Mouse (Mus musculus) liver, embryonic 11.5 days (tissue): Measurements from ENCODE around the gene Siah2. TPM values are rescaled to one million over a fixed set of nuclear protein-coding genes. Genes with fewer than 3 reads are reported as not detected.

Source experiments
- ATAC-seq: fragments of 200-750 bp; cut with Nextera tagmentation; replicated peaks from 2 replicates; pipeline ENCODE4 v1.8.0; 2017; ENCODE audit warnings: moderate number of reproducible peaks, mild to moderate bottlenecking, moderate TSS enrichment, moderate library complexity; ENCODE audit not compliant: low FRiP score
- DNase-seq: peaks from one replicate; pipeline ENCODE4 v3.0.0-alpha.2; 2017; ENCODE audit warnings: low spot score
- H3K27ac ChIP-seq: fragments of 300-500 bp; sonication (generic); 2 replicates; pipeline ENCODE4 v1.5.1; 2014; ENCODE audit warnings: mild to moderate bottlenecking, low read depth, low read length, control low read depth
- H3K27me3 ChIP-seq: fragments of 300-500 bp; sonication (generic); replicated peaks from 2 replicates; pipeline ENCODE4 v1.6.1; 2014; ENCODE audit warnings: low read length, mixed read lengths; ENCODE audit not compliant: control insufficient read depth, insufficient read depth
- H3K36me3 ChIP-seq: fragments of 300-500 bp; sonication (generic); 2 replicates; pipeline ENCODE4 v1.6.1; 2014; ENCODE audit warnings: mild to moderate bottlenecking, low read length, moderate library complexity, mixed read lengths; ENCODE audit not compliant: control insufficient read depth, insufficient read depth
- H3K4me1 ChIP-seq: fragments of 300-500 bp; sonication (generic); replicated peaks from 2 replicates; pipeline ENCODE4 v1.6.1; 2014; ENCODE audit warnings: low read length, mixed read lengths; ENCODE audit not compliant: control insufficient read depth, insufficient read depth
- H3K4me2 ChIP-seq: fragments of 300-500 bp; sonication (generic); 2 replicates; pipeline ENCODE4 v1.6.1; 2014; ENCODE audit warnings: mild to moderate bottlenecking, control low read depth, moderate library complexity
- H3K4me3 ChIP-seq: fragments of 300-500 bp; sonication (generic); 2 replicates; pipeline ENCODE4 v1.5.1; 2014; ENCODE audit warnings: low read depth, low read length, control low read depth
- H3K9ac ChIP-seq: fragments of 300-500 bp; sonication (generic); 2 replicates; pipeline ENCODE4 v1.6.1; 2014; ENCODE audit warnings: low read depth, low read length, control low read depth
- H3K9me3 ChIP-seq: fragments of 300-500 bp; sonication (generic); 2 replicates; pipeline ENCODE4 v1.6.1; 2016; ENCODE audit warnings: low read length, inconsistent platforms, mixed read lengths; ENCODE audit not compliant: control insufficient read depth
- WGBS: fragments of 180-500 bp; shearing (Covaris S2); extraction: QIAGEN DNeasy Blood & Tissue Kit; methylation state at CpG from one replicate; pipeline ENCODE4 v1.1.7; 2014; 5-methylcytosine and 5-hydroxymethylcytosine counted together
- polyA plus RNA-seq: library from polyadenylated mRNA; unstranded; fragments of >200 nt; fragmentation: Nextera tagmentation; extraction: Ambion mirVana; gene quantifications from 2 replicates; pipeline ENCODE4 v1.2.1, GENCODE M21; 2014

The Siah2 gene
- polyA plus RNA-seq, 1 experiment from 2014 or later = 6.2 TPM

DNA sequence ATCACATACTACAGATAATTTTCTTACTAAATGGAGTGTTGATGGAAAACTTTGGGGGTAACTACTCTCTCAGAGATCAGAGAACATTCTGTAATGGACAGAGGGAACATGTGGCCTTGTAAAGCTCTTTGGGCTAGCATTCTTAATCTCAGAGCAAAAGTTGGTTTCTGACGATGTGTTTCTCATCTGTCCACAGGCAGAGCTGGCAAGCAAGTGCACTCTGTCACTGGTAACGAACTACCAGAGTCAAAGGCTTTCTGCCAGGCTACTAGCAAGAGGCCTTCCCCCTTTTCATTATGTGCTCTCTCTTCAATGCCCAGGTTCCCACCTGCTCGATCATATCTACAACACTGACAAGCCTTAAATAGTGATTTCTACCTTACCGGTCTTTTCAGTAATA, 9.9 kb downstream of the Siah2 start:
- Histone ChIP-seq H3K27ac (no peak overlapping the region), H3K36me3 (no peaks in the 10 kb centered on the region), H3K4me2 (no peak overlapping the region), H3K9ac (no peak overlapping the region), H3K4me3 (no peak overlapping the region), H3K4me1 (peaks cover 7% of the 10 kb centered on the region; the same call in 1 of the 2 replicates), H3K27me3 (no peaks in the 10 kb centered on the region), H3K9me3 (no peaks in the 10 kb centered on the region)
- no peak for ATAC-seq
- no peak for DNase-seq
- WGBS = 68% methylated on average over 4 of the region's 4 CpGs

DNA sequence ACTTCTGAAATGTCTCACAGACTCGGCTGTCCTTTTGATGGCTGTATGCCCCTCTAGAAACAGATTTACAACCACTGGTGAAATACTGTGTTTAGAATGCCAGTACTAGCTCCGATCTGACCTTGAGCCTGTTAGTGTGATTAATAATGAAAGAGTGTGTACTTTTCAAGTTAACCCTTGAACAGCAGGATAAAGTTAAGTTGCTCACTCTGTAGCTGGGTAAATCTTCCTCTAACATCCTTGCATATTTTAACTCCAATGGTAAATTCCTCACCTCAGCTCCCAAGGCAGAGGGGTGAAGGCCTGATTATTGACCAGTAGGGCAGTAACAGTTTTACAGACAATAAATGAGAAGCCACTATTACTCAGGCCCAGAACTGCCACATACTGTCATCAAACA, 10.4 kb downstream of the Siah2 start:
- no peak overlapping the region for H3K4me3 ChIP-seq
- H3K4me2 ChIP-seq = peak overlapping the region; percentile 21
- peaks cover 7% of the 10 kb centered on the region; the same call in 1 of the 2 replicates for H3K4me1 ChIP-seq
- H3K27me3 ChIP-seq = no peaks in the 10 kb centered on the region
- H3K36me3 ChIP-seq = no peaks in the 10 kb centered on the region
- no peak for DNase-seq
- no peak overlapping the region for H3K27ac ChIP-seq
- no peak for ATAC-seq
- H3K9ac ChIP-seq = no peak overlapping the region
- WGBS = 32% methylated on average over 2 of the region's 2 CpGs
- no peaks in the 10 kb centered on the region for H3K9me3 ChIP-seq

DNA sequence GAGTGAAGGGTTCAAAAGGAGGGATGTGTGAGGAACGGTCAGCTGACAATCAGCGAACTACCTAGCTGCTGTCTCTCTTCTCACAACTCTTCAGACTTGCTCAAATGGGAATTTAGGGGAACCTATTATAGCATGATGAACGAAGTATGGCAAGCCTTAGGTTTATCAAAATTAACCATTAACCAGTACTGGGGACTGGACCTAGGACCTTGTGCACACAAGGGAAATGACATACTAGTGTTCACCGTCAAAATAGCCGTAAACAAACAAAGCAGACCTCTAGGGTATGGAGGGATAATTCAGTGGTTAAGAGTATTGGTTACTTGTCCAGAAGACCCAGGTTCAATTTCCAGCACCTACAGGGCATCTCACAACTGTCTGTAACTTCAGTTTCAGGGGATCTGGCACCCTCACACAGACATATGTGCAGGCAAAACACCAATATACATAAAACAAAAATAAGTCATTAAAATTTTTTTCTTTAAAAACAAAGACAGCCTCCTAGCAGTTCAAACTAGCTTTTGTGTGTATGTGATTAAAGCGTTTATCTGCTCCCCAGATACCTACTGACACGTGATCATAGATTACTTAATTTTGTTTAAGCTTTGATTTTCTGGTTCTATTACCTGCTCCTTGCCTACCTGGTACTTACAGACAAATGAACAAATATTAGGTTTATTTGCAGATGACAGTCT, 11.1 kb downstream of the Siah2 start:
- peak overlapping the region; percentile 28; the same call in 1 of the 2 replicates for H3K4me2 ChIP-seq
- no peaks in the 10 kb centered on the region for H3K27me3 ChIP-seq
- WGBS = 72% methylated on average over 7 of the region's 7 CpGs
- no peak for DNase-seq
- H3K9ac ChIP-seq = no peak overlapping the region
- no peak overlapping the region for H3K27ac ChIP-seq
- no peak overlapping the region for H3K4me3 ChIP-seq
- ATAC-seq = peak; percentile 49
- peaks cover 7% of the 10 kb centered on the region; the same call in 1 of the 2 replicates for H3K4me1 ChIP-seq
- H3K36me3 ChIP-seq = no peaks in the 10 kb centered on the region; the same call in 1 of the 2 replicates
- no peaks in the 10 kb centered on the region for H3K9me3 ChIP-seq

DNA sequence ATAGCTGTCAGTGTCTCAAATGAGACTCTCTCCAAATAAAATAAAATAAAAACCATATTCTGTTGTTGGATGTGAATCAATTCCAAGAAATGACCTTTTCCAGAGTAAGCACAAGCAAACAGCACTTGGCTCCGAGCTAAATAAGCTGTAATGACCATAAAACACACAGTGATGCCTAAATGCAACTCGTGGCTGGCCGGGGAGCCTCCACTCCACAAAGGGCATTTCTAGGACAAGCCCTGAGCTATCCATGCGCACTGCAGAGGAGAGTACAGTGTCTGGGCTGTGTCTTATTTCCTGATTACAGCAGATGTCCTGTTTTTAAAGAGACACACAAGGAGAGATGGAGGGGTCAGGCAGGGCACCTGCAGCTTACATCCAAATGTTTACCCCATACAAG, 12.2 kb downstream of the Siah2 start:
- DNase-seq (no peak), ATAC-seq (no peak)
- H3K36me3 ChIP-seq = peaks cover 3% of the 10 kb centered on the region; the same call in 1 of the 2 replicates
- no peak overlapping the region for H3K4me2 ChIP-seq
- H3K4me3 ChIP-seq = no peak overlapping the region
- peaks cover 7% of the 10 kb centered on the region; the same call in 1 of the 2 replicates for H3K4me1 ChIP-seq
- 52% methylated on average over 4 of the region's 4 CpGs for WGBS
- no peak overlapping the region for H3K9ac ChIP-seq
- no peak overlapping the region for H3K27ac ChIP-seq
- H3K27me3 ChIP-seq = no peaks in the 10 kb centered on the region
- H3K9me3 ChIP-seq = no peaks in the 10 kb centered on the region

DNA sequence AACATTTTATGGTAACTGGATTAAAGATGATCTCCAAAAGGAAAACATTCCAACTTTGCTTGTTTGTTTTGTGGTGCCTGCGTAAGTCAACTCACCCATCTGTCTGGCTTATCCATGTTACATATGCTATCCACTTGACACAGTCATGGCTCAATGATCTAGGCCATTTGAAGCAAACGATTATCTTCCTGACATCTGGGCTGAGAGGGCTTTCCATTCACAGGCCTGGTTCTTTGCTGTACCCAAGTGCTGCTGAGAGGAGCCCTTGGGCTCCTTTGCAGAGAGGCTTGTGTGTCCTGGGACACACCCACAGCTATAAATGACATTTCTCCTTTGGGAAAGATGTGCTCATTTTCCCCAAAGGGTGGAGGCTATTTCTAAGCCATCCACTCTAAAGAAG, 13.3 kb downstream of the Siah2 start:
- Histone ChIP-seq H3K36me3 (peaks cover 3% of the 10 kb centered on the region; the same call in 1 of the 2 replicates), H3K27me3 (no peaks in the 10 kb centered on the region), H3K9ac (no peak overlapping the region), H3K4me1 (peaks cover 7% of the 10 kb centered on the region; the same call in 1 of the 2 replicates), H3K4me3 (no peak overlapping the region), H3K9me3 (no peaks in the 10 kb centered on the region), H3K27ac (no peak overlapping the region), H3K4me2 (no peak overlapping the region)
- DNase-seq (no peak), ATAC-seq (no peak)
- 58% methylated on average over 2 of the region's 2 CpGs for WGBS

DNA sequence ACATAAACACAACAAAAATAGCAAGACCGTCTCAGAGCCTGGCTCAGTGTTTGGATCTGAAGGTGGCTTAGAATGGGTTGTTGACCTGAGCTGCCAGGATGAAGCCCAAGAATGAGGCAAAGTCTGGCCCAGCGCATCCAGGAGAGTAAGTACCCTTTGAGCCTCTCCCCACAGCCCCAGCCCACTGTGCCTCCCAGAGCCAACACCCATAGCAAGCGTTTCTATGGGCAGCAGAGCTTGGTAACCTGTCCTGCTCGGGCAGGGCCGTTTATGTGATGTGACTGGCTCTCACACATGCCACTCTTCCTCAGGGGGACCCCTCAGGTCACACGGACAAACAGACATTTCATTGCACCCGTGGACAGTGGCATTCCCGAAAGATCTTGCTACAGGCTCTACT, 13.8 kb downstream of the Siah2 start:
- Histone ChIP-seq H3K27me3 (no peaks in the 10 kb centered on the region), H3K4me1 (peaks cover 7% of the 10 kb centered on the region; the same call in 1 of the 2 replicates)
- ATAC-seq = no peak

DNA sequence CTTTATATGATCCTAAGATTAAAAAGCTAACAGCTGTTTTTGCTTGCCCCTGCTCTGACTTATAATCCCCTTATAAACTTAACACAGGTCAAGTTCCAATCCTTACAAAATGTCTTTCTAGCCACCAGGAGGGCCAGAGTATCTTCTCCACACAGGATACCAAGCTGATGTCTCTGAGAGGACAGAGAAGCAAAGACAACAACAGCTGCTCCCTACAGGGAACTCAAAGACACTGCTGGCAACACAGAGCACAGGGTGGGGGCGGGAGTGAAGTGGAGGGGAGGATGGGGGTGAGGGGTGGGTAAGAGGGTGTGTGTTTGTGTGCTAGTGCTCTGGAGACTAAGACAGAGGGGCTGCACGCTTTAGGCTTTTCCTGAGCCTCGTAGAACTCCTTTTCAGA, 14.6 kb downstream of the Siah2 start:
- Histone ChIP-seq H3K27ac (no peak overlapping the region), H3K4me1 (peaks cover 9% of the 10 kb centered on the region; the same call in 1 of the 2 replicates), H3K36me3 (peaks cover 3% of the 10 kb centered on the region; the same call in 1 of the 2 replicates), H3K27me3 (no peaks in the 10 kb centered on the region), H3K4me2 (no peak overlapping the region), H3K9ac (no peak overlapping the region), H3K9me3 (no peaks in the 10 kb centered on the region), H3K4me3 (no peak overlapping the region)
- DNase-seq (no peak), ATAC-seq (no peak)
- 59% methylated on average over 3 of the region's 3 CpGs for WGBS

More for the DNA sequence above, 13.8 kb downstream of the Siah2 start:
- H3K36me3 ChIP-seq = peaks cover 3% of the 10 kb centered on the region; the same call in 1 of the 2 replicates
- H3K9me3 ChIP-seq = no peaks in the 10 kb centered on the region
- H3K4me3 ChIP-seq = no peak overlapping the region
- WGBS = 71% methylated on average over 8 of the region's 8 CpGs
- no peak overlapping the region for H3K9ac ChIP-seq
- no peak for DNase-seq
- H3K4me2 ChIP-seq = no peak overlapping the region
- no peak overlapping the region for H3K27ac ChIP-seq

DNA sequence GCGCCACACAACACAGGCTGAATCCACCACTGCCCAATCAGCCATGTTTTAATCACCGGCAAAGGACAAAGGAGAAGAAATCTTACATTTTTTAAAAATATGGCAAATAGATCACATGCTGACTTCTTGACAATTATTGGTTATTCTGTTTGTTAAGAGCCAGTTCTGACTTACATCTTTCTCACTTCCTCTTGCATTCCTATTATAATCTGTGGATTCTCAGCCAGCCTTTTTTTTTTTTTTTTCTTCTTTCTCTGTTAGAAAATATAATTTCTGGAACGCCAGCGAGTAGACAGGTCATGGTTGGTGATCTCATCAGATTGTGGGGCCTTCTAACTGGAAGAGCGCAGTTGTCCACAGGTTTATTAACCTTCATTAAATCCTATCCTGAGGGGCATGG, 18.9 kb downstream of the Siah2 start:
- peaks cover 2% of the 10 kb centered on the region; the same call in 1 of the 2 replicates for H3K4me1 ChIP-seq
- peaks cover 3% of the 10 kb centered on the region; the same call in 1 of the 2 replicates for H3K36me3 ChIP-seq
- no peak overlapping the region for H3K27ac ChIP-seq
- no peak overlapping the region for H3K4me2 ChIP-seq
- H3K9ac ChIP-seq = no peak overlapping the region
- no peaks in the 10 kb centered on the region for H3K9me3 ChIP-seq
- WGBS = 89% methylated on average over 5 of the region's 5 CpGs
- ATAC-seq (no peak), DNase-seq (no peak)
- H3K27me3 ChIP-seq = no peaks in the 10 kb centered on the region
- H3K4me3 ChIP-seq = no peak overlapping the region
